Mouse (Mus musculus): ENCODE data around the gene Utrn.

DNA sequence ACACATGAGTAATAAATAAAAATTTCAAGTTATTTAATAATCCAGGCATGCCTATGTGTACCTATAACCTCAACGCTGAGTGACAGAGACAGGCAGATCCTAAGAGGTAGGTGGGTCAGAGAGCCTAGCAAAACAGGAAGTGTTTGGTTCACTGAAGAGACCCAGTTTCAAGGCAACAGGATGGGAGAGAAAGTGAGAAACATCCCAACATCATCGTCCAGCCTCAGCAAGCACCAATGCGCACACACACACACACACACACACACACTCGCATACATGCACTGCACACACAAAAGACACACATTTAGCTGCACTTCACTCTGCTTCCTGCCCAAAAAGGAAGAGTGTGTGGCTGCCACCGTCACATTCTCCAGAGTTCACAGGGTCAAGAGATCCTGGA lies 27.7 kb downstream of the Utrn start:
- TF ChIP-seq NELFE (IDR thresholded peaks at IDR 0.05; ENCODE audit: low read depth, low read length) (no peak), GABPA (IDR thresholded peaks at IDR 0.05; ENCODE audit: insufficient replicate concordance, low read depth, low read length) (no peak), KAT2A (IDR thresholded peaks at IDR 0.05; ENCODE audit: insufficient replicate concordance, low read length) (no peak), CTCF (conservative IDR thresholded peaks at IDR 0.05 in 1 of 2, IDR thresholded peaks at IDR 0.05 in 1 of 2; ENCODE audit: low read depth in 2 of 2, low read length in 2 of 2) (no peak), SIN3A (IDR thresholded peaks at IDR 0.05; ENCODE audit: low read length) (no peak), TBP (conservative IDR thresholded peaks at IDR 0.05; ENCODE audit: low read depth, low read length) (no peak)
